Mouse (Mus musculus) MEL (cell line): Measurements from ENCODE around the gene Pros1.

ENCODE experiments used
- CHD2 ChIP-seq: IDR thresholded peaks from 2 replicates; pipeline ENCODE4 v1.6.1; 2011; ENCODE audit warnings: low read length, improper control_type of control experiment
- E2F4 ChIP-seq: IDR thresholded peaks from 2 replicates; pipeline ENCODE4 v1.6.1; 2011; ENCODE audit warnings: low read depth, low read length, improper control_type of control experiment, borderline replicate concordance
- EP300 ChIP-seq, 2 experiments: IDR thresholded peaks; 2 replicates each; pipeline ENCODE4 v1.6.1; 2011; ENCODE audit warnings: improper control_type of control experiment in 2 of 2, low read length in 2 of 2, low read depth in 1 of 2, mild to moderate bottlenecking in 1 of 2
- MAFK ChIP-seq: IDR thresholded peaks from 2 replicates; pipeline ENCODE4 v1.6.1; 2011; ENCODE audit warnings: low read depth, mild to moderate bottlenecking, low read length, improper control_type of control experiment, borderline replicate concordance
- MAX ChIP-seq: IDR thresholded peaks from 2 replicates; pipeline ENCODE4 v1.6.1; 2011; ENCODE audit warnings: low read length, improper control_type of control experiment
- MAZ ChIP-seq: IDR thresholded peaks from 2 replicates; pipeline ENCODE4 v1.6.1; 2012; ENCODE audit warnings: low read depth, mild to moderate bottlenecking, inconsistent platforms, low read length, improper control_type of control experiment
- NELFE ChIP-seq: IDR thresholded peaks from 2 replicates; pipeline ENCODE4 v1.6.1; 2011; ENCODE audit warnings: low read depth, low read length, improper control_type of control experiment
- POLR2A ChIP-seq, 2 experiments: IDR thresholded peaks; 2 replicates each; pipeline ENCODE4 v1.6.1; 2011 to 2012; ENCODE audit warnings: low read length in 2 of 2, mild to moderate bottlenecking in 2 of 2, control low read depth in 1 of 2, improper control_type of control experiment in 1 of 2, low read depth in 1 of 2, moderate library complexity in 1 of 2; ENCODE audit not compliant: control insufficient read depth in 1 of 2, insufficient read depth in 1 of 2, poor library complexity in 1 of 2
- RCOR1 ChIP-seq: IDR thresholded peaks from 2 replicates; pipeline ENCODE4 v1.6.1; 2012; ENCODE audit warnings: low read depth, mild to moderate bottlenecking, inconsistent platforms, low read length, improper control_type of control experiment
- SMC3 ChIP-seq: IDR thresholded peaks from 2 replicates; pipeline ENCODE4 v1.6.1; 2011; ENCODE audit warnings: low read depth, low read length, improper control_type of control experiment
- TCF12 ChIP-seq: IDR thresholded peaks from 2 replicates; pipeline ENCODE4 v1.6.1; 2014; ENCODE audit warnings: low read depth, mild to moderate bottlenecking, inconsistent platforms, low read length, improper control_type of control experiment, moderate library complexity

DNA sequence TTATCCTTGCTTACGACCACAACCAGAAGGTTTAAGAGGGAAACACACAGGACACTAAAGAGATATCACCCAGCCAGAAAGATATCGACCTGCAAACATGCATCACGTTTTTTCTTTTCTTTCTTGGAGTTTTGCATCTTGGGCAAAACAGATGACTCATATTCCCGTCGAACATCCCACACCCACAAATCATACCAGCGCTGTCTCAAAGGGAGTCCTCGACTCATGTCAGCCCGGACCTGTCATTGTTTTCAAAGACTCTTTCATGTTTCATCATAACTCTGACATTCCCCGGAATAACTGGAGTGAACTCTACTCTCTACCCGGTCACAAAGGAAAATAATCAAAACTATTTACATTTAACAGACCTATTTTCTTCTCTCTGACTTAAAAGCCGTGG is 82.2 kb downstream of the Pros1 start:
- no peak for TF ChIP-seq MAFK
- TF ChIP-seq MAZ = no peak
- TF ChIP-seq POLR2A (IDR thresholded peaks at IDR 0.05; ENCODE audit: control insufficient read depth in 1 of 2, insufficient read depth in 1 of 2, low read depth in 1 of 2, low read length in 2 of 2, poor library complexity in 1 of 2) = no peak
- no peak for TF ChIP-seq CHD2
- no peak for TF ChIP-seq TCF12
- TF ChIP-seq E2F4 = no peak
- TF ChIP-seq SMC3 = no peak
- no peak for TF ChIP-seq NELFE
- TF ChIP-seq EP300 (IDR thresholded peaks at IDR 0.05; ENCODE audit: low read depth in 1 of 2, low read length in 2 of 2) = no peak
- no peak for TF ChIP-seq MAX
- no peak for TF ChIP-seq RCOR1
